Mouse (Mus musculus) erythroblast, embryonic 14.5 days (primary cell): Measurements from ENCODE around the gene Sirt6.

Experiments used
- GATA1 ChIP-seq: IDR thresholded peaks from 2 replicates; pipeline ENCODE4 v1.6.1; 2012; ENCODE audit warnings: low read length, inconsistent platforms, mixed read lengths
- TAL1 ChIP-seq: IDR thresholded peaks from 3 replicates; pipeline ENCODE4 v1.6.1; 2012; ENCODE audit warnings: low read length, inconsistent platforms, mixed read lengths

- no peak for TF ChIP-seq GATA1
- TF ChIP-seq TAL1: no peak
These were observed 231 bp upstream of the Sirt6 start for GRCm38 (mm10) chr10:81627836-81628220.
